ENCODE assay signal across 19 mouse cellular contexts in the genomic region with DNA sequence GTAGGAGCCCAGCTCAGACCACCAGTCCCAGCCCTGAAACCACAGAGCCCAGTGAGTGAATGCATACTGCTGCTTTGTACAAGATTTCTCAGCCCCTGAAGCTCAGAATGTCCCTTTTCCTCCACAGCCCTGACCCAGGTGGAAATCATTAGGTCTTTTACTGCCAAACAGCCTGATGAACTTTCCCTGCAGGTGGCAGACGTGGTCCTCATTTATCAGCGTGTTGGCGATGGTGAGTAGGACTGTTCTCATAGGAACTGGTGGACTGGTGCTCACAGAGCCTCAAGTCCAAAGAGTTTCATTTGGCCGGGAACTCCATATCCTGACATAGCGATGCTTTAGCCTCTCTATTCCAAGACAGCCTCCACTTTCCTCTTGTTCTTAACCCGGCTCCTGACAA. TPM values are rescaled to one million over a fixed set of nuclear protein-coding genes. Genes with fewer than 3 reads are reported as not detected.
A peak's percentile ranks its signal among the peaks of the same experiment; 100 is the strongest.
DNase-seq lines count a peak whose midpoint lies in the region; ATAC-seq and TF ChIP-seq lines count a peak whose summit lies in the region.
"Had no signal": no experiment of that assay in that cellular context is flagged by ENCODE, and none has a peak within 500 bp of the region (broad histone marks: within the 10 kb centered on the region; RNA-seq: fewer than 3 reads in every experiment).

No protein-coding gene starts in this region.

- no peak overlapping the region for H3K27ac ChIP-seq in embryonic facial prominence, embryonic 11.5 days (replicated peaks; ENCODE audit: low read depth, low read length)
- H3K27ac ChIP-seq in embryonic facial prominence, embryonic 10.5 days (replicated peaks): no peak overlapping the region
- 0 out of 2 replicates have a peak overlapping the region, but pooled peaks have one; percentile 6 for H3K27ac ChIP-seq in limb, embryonic 11.5 days (replicated peaks; ENCODE audit: low read depth, low read length)
- H3K27ac ChIP-seq in small intestine, adult 2 months (ENCODE audit: insufficient read depth, low read depth, low read length): peak overlapping the region; percentile 58; the same call in 1 of the 2 replicates
- H3K27ac ChIP-seq: embryonic facial prominence, embryonic 13.5 days; forebrain, embryonic 12.5 days; gastrocnemius, adult 2 months; heart, embryonic 13.5 days had no signal

- H3K9me3 ChIP-seq in embryonic facial prominence, embryonic 11.5 days (replicated peaks; ENCODE audit: control insufficient read depth, low read length): no peaks in the 10 kb centered on the region
- H3K9me3 ChIP-seq in embryonic facial prominence, embryonic 10.5 days: no peaks in the 10 kb centered on the region
- no peaks in the 10 kb centered on the region for H3K9me3 ChIP-seq in limb, embryonic 11.5 days (ENCODE audit: control insufficient read depth, low read length)
- H3K9me3 ChIP-seq: embryonic facial prominence, embryonic 13.5 days; forebrain, embryonic 12.5 days; heart, embryonic 13.5 days had no signal

- no peak for ATAC-seq in embryonic facial prominence, embryonic 11.5 days (replicated peaks; ENCODE audit: insufficient number of reproducible peaks, low FRiP score, low TSS enrichment, low read depth)
- peak; percentile 24; the same call in 1 of the 2 replicates for ATAC-seq in limb, embryonic 11.5 days (ENCODE audit: insufficient number of reproducible peaks, low FRiP score, low TSS enrichment, low read depth)
- ATAC-seq: forebrain, embryonic 16.5 days; hindbrain, embryonic 16.5 days had no signal

- peak; percentile 5 for DNase-seq in embryonic facial prominence, embryonic 11.5 days (ENCODE audit: low spot score)
- DNase-seq in embryonic facial prominence, embryonic 10.5 days (ENCODE audit: low spot score): no peak
- peak; percentile 21 for DNase-seq in embryo, embryonic 11 days
- DNase-seq in limb, embryonic 11.5 days (ENCODE audit: low spot score): peak; percentile 47
- DNase-seq in cerebellum, adult 9-10 months: no peak
- DNase-seq in cerebellum, adult 11-12 months: no peak
- DNase-seq: adrenal gland, postnatal 14 days; cerebellum, adult 18-20 months; cerebellum, postnatal 14 days; gastrocnemius, adult 2 months; gastrocnemius, postnatal 25 days; heart, adult 11 months; heart, postnatal 36 days had no signal

- H3K27me3 ChIP-seq in embryonic facial prominence, embryonic 11.5 days (ENCODE audit: control insufficient read depth, insufficient read depth, low read length): no peaks in the 10 kb centered on the region
- H3K27me3 ChIP-seq in embryonic facial prominence, embryonic 10.5 days (replicated peaks; ENCODE audit: low read depth, poor library complexity, severe bottlenecking): no peaks in the 10 kb centered on the region
- H3K27me3 ChIP-seq in limb, embryonic 11.5 days (ENCODE audit: control insufficient read depth, insufficient read depth, low read length): no peaks in the 10 kb centered on the region
- H3K27me3 ChIP-seq in small intestine, adult 2 months (ENCODE audit: control insufficient read depth, insufficient read depth, low read length): no peaks in the 10 kb centered on the region
- H3K27me3 ChIP-seq: embryonic facial prominence, embryonic 13.5 days; forebrain, embryonic 12.5 days; heart, embryonic 13.5 days had no signal

- no peak overlapping the region for H3K9ac ChIP-seq in embryonic facial prominence, embryonic 11.5 days (replicated peaks; ENCODE audit: low read length)
- no peak overlapping the region for H3K9ac ChIP-seq in limb, embryonic 11.5 days (ENCODE audit: low read length)
- H3K9ac ChIP-seq: embryonic facial prominence, embryonic 13.5 days; forebrain, embryonic 12.5 days; heart, embryonic 13.5 days had no signal

- TF ChIP-seq POLR2A in small intestine, adult 2 months (IDR thresholded peaks at IDR 0.05; ENCODE audit: low read depth, low read length): no peak

- no peak overlapping the region for H3K4me3 ChIP-seq in embryonic facial prominence, embryonic 11.5 days (ENCODE audit: low read depth, low read length)
- H3K4me3 ChIP-seq in embryonic facial prominence, embryonic 10.5 days: no peak overlapping the region
- H3K4me3 ChIP-seq in limb, embryonic 11.5 days (ENCODE audit: low read depth, low read length): no peak overlapping the region
- H3K4me3 ChIP-seq in small intestine, adult 2 months (ENCODE audit: low read depth, low read length): no peak overlapping the region
- H3K4me3 ChIP-seq: embryonic facial prominence, embryonic 13.5 days; forebrain, embryonic 12.5 days; gastrocnemius, adult 2 months; heart, embryonic 13.5 days had no signal

- peaks cover 4% of the 10 kb centered on the region; the same call in 1 of the 2 replicates for H3K36me3 ChIP-seq in embryonic facial prominence, embryonic 11.5 days (replicated peaks; ENCODE audit: control insufficient read depth, insufficient read depth, low read depth, low read length)
- peaks cover 53% of the 10 kb centered on the region for H3K36me3 ChIP-seq in embryonic facial prominence, embryonic 10.5 days (replicated peaks)
- H3K36me3 ChIP-seq in limb, embryonic 11.5 days (ENCODE audit: control insufficient read depth, insufficient read depth, low read length): peaks cover 4% of the 10 kb centered on the region; the same call in 1 of the 2 replicates
- peaks cover 23% of the 10 kb centered on the region for H3K36me3 ChIP-seq in small intestine, adult 2 months (ENCODE audit: control insufficient read depth, insufficient read depth, low read length)

- H3K4me2 ChIP-seq in embryonic facial prominence, embryonic 11.5 days (ENCODE audit: low read depth, low read length): no peak overlapping the region
- H3K4me2 ChIP-seq in limb, embryonic 11.5 days (ENCODE audit: low read depth, severe bottlenecking): no peak overlapping the region
- H3K4me2 ChIP-seq: embryonic facial prominence, embryonic 13.5 days; forebrain, embryonic 12.5 days; heart, embryonic 13.5 days had no signal

- no peak for TF ChIP-seq CTCF in small intestine, adult 2 months (IDR thresholded peaks at IDR 0.05; ENCODE audit: extremely low read depth, insufficient read length, insufficient replicate concordance, low read depth, low read length)

- H3K4me1 ChIP-seq in embryonic facial prominence, embryonic 11.5 days (ENCODE audit: control insufficient read depth, insufficient read depth, low read length): no peaks in the 10 kb centered on the region
- peaks cover 8% of the 10 kb centered on the region for H3K4me1 ChIP-seq in embryonic facial prominence, embryonic 10.5 days
- peaks cover 4% of the 10 kb centered on the region; the same call in 1 of the 2 replicates for H3K4me1 ChIP-seq in limb, embryonic 11.5 days (ENCODE audit: control insufficient read depth, insufficient read depth, low read length)
- H3K4me1 ChIP-seq in small intestine, adult 2 months (ENCODE audit: control insufficient read depth, insufficient read depth, insufficient read length, low read length): peaks cover 17% of the 10 kb centered on the region; the same call in 1 of the 2 replicates
- H3K4me1 ChIP-seq: heart, embryonic 13.5 days had no signal

- WGBS in embryonic facial prominence, embryonic 11.5 days: 65% methylated on average over 6 of the region's 6 CpGs
- whole genome bisulfite sequencing in embryonic facial prominence, embryonic 10.5 days: 76% methylated on average over 6 of the region's 6 CpGs
- WGBS in limb, embryonic 11.5 days: 47% methylated on average over 6 of the region's 6 CpGs
- 78% methylated on average over 6 of the region's 6 CpGs for WGBS in small intestine, adult 2 months

RNA-seq across cellular contexts. Expression of a gene that starts 47.3 kb away (rescaled TPM):
- 47.8 and 53.4 TPM in 2 replicates for polyA plus RNA-seq in embryonic facial prominence, embryonic 11.5 days (2014; fragmentation: Nextera tagmentation; extraction: Ambion mirVana)
- polyA plus RNA-seq in embryonic facial prominence, embryonic 10.5 days (2016; fragmentation: Nextera tagmentation; extraction: Ambion mirVana): 34.0 and 34.4 TPM in 2 replicates
- 46.1 and 48.6 TPM in 2 replicates for polyA plus RNA-seq in limb, embryonic 11.5 days (2014; fragmentation: Nextera tagmentation; extraction: Ambion mirVana)
- 0.58 and 2.2 TPM in 2 replicates for polyA plus RNA-seq in small intestine, adult 2 months (2012; rRNA removed)

Comparison
In these comparisons a context has a peak if more than half of its experiments do, and no peak if none do; other contexts are left out.
1. DNase-seq: peak in embryonic facial prominence, embryonic 11.5 days (single experiment), embryo, embryonic 11 days (single experiment) and limb, embryonic 11.5 days (single experiment); none in embryonic facial prominence, embryonic 10.5 days (single experiment), cerebellum, adult 9-10 months (single experiment) and cerebellum, adult 11-12 months (single experiment).
2. H3K27ac ChIP-seq: peak in limb, embryonic 11.5 days (single experiment) and small intestine, adult 2 months (single experiment); none in embryonic facial prominence, embryonic 11.5 days (single experiment) and embryonic facial prominence, embryonic 10.5 days (single experiment).
3. RNA of a gene that starts 47.3 kb away (polyA plus RNA-seq): 47.8 to 53.4 TPM in embryonic facial prominence, embryonic 11.5 days, 46.1 to 48.6 TPM in limb, embryonic 11.5 days and 34.0 to 34.4 TPM in embryonic facial prominence, embryonic 10.5 days; 0.58 to 2.2 TPM in small intestine, adult 2 months; every median in the first group is over 10 times any median in the second.